Mouse (Mus musculus): ENCODE measurements around the gene Myod1.

Gene Myod1

DNA sequence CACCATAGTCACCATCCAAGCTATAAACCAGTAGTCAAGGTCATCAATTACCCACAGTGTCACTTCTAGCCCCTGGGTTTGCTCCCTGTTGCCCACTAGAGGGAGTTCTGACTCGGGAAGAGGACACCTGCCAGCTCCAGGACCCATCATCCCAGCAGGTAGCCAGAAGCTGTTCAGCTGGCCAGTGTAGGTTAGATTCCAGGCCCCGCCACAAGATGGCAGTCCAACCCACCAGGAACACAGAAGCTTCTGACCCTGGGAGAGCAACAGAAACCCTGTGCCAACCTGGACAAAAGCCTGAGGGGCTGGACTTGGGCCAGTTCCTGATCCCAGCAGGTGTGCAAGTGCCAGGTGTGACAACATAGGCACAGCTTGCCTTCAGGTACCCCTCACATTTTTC lies 16.8 kb downstream of the Myod1 start:
- DNase-seq, result peak; percentile 95

DNA sequence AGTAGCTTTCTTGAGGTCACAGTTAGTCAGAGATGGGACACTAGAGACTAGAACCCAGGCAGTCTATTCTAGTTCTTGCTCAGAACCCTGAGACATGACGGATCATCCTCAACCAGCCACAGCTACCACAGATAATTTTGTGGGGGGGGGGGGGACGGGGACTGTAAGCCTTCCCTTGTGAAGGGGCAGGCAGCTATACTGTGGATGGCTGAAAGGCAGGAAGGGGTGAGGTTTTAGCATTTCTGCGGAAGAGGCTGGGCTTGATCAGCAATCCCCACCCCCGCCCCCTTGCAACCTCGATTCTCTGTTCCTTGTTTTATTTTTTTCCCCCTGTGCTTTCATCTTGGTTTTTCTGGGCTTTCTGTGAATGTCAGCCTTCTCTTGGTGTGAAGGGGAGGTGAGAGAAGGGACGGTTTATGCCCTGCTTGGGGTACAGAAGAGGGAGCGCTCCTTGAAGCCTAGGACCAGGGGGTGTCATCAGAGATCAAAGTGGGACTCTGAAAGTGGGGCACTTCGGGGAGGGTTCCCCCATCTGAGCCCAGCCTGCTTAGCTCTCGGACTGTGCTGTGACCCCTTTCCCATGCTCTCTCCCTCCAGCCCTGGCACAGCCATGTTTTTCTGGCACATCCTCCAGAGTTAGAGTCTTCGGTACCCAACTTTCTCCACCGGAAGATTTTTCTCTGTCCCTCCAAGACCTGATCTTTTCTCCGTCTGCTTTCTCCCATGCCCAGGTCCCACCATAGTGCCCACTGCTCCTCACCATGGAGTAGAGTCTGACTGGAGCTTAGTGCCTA lies 17.6 kb downstream of the Myod1 start:
- DNase-seq, result no peak

DNA sequence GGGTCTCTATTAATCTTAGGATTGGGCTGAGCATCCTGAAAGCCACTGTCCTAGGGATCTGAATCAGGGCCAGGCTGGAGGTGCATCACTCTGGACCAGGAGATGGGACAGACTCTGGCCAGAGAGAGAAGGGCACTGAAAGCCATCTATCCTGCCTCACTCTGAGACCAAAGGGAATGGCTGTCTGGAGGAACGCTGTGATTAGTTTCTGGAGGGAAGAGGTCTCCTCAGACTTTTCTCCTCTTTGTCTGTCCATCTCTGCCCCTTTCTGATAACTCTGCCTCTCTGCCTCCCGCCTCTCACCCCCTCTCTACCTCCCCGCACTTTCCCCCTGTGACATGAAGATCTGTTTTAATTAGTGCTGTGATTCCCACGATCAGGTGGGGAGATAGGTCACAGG lies 18.7 kb downstream of the Myod1 start:
- DNase-seq, result no peak

DNA sequence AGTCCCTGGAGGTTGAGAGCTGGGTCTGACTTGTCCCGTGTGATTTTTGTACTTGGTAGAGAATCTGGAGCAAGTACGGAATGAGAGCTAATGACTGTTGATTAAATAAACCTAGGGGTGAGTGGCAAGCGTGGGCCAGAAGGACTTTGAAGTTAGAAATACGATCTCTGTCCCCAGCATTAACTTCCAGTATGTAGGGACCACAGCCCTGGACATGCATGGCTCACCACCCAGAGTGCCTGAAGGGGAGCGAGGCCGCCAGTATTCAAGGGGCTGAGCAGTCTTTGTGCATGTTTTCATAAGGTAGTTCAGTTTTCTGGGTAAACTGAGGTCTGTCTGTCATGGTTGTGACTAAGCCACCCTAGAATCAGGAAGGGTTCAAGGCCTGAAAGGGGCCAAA lies 19.3 kb downstream of the Myod1 start:
- DNase-seq, result no peak

DNA sequence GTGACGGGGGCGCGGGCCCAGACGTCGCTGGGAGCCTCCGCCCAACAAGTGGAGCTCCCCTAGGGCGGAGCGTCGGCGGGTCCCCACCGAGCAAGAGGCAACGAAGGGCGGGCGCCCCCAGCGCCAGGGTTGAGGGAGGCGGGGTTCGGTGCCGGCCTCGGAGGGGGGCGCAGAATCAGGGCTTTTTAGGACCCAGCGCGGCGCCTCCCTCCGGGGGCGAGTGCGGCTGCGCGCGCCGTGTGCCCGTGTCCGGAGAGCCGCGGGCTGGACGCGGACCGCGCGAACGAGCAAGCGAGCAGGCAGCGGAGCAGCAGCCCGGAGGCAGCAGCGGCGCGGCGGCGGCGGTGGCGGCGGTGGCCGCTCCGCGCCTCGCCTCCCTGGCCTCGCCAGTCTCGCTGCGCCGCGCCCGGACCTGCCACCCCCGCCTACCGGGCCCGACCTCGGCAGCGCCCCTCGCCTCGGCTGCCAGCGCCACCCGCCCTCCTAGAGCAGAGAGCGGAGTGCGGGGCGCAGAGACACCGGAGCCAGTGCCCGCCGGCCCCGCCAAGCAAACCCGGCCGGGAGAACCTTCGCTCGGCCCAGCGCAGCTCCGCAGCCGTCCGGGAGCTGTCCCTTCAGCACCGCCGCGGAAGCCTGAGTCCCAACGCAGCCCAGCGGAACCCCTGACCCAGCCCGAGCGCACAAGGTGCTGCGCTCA lies 20.1 kb downstream of the Myod1 start, which contains the start of gene Kcnc1:
Kcnc1 (plus strand) TSS at position 267 of the 697 bp plus-strand sequence.
- DNase-seq, result no peak

DNA sequence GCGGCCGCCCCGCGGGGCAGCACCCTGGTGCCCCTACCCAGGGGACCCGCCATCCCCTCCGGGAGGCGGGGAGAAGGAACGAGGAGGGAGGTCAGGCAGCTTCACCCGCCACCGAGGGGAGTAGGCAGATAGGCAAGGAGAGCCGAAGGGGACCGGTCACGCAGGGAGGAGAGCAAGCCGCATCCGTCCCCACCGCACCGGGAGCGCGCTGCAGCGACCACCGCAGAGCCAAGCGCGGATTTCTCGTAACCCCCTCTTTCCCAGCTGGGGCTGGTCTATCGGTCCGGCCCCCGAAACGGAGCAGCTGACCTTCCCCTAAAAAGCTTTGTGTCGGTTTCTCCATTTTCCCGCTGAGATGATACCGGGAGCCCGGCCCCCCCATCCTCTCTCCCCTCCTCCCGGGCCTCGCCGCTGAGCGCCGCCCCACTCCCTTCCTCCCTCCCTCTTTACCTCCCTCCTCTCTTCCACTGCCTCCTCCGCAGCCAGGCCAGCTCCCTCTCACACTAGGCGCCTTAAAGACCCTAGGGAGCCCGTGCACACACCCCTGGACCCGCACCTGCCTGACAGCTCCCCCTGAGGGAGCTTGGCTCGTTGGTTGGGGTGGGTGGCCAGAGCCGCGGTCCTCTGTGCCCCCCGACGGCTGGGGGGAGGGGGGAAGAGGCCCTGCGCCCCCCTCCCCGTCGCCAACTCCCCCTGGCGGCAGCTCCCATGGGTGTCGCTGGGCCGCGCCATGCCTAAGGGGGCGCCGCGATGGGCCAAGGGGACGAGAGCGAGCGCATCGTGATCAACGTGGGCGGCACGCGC lies 20.9 kb downstream of the Myod1 start:
- DNase-seq, result no peak

DNA sequence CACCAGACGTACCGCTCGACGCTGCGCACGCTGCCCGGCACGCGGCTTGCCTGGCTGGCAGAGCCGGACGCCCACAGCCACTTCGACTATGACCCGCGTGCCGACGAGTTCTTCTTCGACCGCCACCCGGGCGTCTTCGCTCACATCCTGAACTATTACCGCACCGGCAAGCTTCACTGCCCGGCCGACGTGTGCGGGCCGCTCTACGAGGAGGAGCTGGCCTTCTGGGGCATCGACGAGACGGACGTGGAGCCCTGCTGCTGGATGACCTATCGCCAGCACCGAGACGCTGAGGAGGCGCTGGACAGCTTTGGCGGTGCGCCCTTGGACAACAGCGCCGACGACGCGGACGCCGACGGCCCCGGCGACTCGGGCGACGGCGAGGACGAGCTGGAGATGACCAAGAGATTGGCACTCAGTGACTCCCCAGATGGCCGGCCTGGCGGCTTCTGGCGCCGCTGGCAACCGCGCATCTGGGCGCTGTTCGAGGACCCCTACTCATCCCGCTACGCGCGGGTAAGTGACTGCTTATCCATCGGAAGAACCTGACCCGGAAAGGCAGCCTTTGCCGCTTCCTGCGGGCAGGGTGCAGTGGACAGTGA lies 21.6 kb downstream of the Myod1 start:
- DNase-seq, result no peak

DNA sequence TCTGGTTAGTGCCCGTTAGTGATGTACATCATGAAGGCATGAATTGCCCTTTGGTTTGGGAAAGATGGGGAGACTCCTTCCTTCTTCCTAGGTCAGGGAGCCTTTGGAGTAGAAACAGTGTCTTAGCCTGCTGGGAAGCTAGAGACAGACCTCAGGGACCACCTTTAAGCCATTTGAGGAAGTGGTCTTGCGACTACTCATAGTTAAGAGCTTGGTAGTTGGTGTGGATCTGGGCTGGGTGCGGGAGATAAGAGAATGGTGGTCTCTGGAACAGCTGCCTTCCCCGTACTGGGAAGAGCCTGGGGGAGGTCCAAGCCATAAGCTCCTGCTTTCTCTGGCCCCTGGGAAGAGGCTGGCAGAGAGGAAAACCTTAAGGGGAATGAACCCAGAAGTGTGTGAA lies 22.3 kb downstream of the Myod1 start:
- no peak for DNase-seq

DNA sequence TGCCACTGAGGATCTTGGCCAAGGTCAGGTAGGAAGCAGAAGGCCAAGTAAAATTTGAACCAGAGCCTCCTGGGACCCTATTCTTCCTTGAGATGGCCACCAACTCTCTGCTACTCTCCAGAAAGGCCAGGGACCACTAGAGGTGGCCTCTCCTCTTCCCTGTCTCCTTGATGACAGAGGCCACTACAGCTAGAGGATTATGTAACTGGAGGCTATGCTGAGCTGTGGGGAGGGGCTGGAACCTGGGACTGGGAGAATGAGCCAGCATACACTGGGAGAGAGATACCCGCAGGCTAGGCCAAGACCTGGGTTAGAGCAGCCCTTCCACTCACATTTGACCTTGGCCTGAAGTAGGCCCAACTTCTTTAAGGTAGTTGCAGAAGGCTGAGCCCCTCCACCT lies 23.4 kb downstream of the Myod1 start:
- DNase-seq, result no peak

DNA sequence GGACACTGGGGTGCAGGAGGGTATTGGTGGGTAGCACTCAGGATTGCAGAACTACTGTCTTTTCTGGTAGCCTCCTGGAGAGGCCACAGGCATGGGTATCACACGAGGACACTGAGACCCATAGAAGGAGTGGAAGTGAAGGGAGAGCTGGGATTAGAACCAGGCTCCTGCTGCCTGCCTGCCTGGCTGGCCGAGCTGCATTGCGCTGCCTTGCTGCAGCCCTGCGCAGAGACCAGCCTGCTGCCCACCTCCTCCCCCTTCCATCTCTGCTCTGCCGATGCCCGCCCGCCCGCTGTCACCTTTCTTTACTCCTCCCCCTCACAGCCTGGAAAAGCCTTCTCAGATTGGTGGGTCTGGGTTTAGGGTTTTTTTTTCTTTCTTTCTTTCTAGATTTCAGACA lies 24.1 kb downstream of the Myod1 start:
- DNase-seq, result no peak

DNA sequence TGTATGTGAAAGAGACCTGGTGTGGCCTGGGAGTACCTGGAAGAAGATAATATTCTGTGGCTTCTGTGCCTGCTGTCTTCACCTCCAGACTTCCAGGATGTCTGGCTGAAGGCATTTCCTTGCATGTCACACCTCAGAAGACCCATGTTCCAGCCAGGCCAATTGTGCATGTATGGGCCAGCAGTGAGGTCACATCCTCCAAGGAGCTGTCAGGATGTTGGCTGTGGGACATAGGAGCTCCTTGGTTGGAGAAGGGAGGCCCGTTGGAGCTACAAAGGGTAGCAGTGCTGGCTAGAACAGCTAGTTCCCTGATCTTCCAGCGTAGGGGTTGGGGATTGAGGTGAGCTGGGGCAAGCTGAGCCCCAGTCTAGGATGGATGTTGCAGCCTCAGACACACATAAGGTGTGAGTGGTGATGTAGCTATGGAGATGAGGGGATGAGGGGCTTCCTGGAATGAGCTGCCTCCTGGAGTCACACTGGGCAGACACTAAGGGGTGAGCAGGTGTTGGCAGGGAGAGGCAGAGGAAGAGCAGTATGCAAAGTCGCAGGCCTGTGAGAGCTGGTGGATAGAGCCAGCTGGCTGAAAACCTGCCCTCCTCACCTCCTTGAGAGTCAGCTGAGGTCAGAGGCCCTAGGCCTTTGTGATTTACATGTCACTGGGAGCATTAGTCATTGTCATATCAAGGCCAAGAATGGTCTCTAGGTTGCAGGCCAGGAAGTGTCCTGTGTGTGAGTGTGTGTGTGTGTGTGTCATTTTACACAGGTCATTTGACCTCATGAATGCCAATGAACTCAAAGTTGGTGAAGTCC lies 25.3 kb downstream of the Myod1 start:
- DNase-seq, result no peak

DNA sequence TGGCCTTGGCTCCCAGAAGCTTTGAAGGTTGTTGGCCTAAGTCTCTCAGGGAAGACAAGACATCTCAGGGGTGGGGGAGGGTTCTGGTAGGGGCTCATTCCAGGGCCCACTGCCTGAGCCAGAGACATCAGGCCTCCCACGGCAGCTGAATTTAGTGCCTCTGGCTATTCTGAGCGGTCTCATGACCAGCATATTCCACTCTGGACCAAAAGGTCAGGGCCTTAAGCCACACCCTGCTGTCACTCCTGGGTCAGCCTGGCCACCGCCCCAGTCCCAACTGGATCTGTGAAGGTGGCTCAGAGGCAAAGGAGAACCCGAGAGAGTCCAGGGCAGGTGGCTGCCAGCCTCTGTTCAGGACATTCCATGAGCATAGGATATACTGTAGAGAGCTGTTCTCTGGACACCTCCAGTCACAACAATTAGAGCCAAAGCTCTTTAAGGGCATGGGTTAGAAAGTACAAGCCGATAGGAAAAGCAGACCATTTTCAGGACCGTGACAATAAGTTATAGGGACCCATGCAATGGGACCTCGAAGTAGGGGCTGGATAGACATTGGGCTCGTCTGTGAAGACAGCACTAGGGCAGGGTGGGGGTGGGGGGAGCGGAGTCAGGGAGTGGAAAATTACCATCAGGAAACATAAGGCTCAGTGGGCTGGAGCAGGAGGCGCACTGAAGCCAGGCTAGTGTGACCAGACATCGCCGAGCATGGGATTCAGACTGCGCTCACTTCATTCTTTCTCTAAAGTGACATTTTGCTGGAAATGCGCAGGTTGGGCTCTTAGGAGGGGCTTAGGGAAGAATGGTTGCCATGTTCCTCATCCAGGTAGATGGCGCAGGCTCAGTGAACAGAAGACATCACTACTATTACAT lies 27.6 kb downstream of the Myod1 start:
- DNase-seq, result peak; percentile 92

DNA sequence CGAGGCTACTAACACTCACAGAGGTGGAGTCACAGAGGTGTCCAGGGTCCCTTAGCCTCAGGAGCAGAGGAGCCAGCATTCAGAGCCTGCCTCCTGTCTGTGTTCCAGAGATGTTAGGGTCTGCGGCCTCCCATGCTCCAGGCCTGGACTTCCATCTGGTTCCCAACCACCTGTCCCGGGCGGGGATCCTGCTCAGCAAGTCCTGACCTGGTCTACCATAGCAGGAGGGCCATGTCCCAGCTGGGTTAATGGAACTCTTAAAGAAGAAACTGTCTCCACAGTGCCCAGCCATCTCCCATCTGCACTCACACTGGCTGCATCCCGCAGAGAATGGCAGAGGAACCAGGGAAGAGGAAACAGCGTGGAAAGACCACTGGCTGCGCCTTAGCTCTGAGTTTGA lies 28.5 kb downstream of the Myod1 start:
- no peak for DNase-seq

DNA sequence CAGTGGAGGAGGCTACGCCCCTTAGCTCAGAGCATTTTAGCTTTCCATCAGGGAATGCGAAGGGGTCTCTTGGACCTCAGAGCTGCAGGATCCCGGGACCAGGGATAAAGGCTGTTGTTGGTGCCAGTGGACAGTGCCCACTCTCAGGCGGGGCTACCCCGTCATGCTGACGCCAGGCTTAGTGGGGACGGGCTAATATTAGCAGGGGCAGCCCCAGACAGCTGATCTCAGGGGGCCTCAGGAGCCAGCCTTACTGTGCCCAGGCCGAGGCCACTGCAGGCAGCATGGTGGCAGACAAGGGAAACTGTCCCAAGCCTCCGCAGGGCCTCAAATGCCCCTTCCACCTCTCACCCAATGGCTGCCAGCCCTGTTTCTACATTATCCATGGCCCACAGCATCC lies 32.3 kb downstream of the Myod1 start:
- no peak for DNase-seq

DNA sequence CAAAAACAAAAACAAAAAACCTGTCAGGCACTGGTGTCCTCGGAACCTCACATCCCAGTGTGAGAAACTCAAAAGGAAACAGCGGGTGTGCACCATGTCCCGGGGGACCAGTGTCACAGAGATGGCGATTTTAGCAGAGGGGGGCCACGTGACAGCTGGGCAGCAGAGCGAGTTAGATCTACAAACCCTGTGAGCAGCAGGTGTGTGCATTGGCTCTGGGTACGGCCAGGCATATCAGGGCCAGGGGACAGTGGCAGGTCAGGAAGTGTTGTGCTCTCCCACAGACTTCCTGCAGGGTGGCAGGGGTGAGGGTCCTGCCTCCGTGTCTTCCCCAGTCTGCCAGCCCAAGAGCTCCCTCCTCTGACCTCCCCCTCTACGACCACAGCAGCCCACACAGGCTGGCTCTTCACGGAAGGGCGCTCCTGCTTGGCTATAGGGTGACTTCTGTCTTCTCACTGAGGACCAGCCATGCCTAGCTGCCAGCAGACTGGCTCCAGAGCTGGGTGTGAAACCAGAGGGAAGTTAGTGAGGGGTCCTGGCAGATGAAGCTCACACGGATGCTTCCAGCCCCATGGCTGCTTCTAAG lies 33.0 kb downstream of the Myod1 start:
- DNase-seq, result no peak

DNA sequence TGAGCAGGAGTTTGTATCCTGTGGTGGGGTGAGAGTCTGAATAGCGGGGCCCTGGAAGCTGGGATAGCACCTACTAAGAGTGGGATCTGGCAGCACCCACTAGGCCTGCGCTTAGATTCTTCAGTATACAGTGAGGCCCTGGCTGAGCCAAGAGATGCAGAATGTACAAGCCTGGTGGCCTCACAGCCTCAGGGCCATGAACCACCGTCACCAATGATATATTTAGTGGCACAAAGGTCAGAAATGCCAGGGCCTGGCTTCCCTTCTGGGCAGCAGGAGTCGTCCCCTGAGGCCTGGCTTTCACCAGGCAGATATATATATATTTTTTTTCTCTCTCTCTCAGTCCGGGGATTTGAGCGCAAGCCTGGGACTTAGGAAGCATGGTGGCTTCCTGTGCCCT lies 34.5 kb downstream of the Myod1 start:
- no peak for DNase-seq

DNA sequence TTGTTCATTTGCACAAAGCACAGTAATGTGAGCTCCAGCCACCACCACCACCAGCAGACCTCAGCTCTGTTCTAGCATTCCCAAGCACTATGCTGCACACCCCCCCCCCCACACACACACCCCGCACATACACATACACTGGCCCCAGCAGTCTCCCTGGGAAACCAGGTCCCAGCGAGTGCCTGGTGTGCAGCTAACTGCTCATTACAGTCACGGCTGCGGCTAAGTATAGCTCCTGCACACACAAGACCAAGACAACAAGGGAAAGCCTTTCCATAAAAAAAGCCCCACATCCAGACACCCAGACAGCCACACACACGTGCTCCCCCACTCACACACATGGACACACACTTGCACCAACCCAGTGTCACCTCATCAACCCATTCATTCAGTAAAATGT lies 36.5 kb downstream of the Myod1 start:
- DNase-seq, result no peak

DNA sequence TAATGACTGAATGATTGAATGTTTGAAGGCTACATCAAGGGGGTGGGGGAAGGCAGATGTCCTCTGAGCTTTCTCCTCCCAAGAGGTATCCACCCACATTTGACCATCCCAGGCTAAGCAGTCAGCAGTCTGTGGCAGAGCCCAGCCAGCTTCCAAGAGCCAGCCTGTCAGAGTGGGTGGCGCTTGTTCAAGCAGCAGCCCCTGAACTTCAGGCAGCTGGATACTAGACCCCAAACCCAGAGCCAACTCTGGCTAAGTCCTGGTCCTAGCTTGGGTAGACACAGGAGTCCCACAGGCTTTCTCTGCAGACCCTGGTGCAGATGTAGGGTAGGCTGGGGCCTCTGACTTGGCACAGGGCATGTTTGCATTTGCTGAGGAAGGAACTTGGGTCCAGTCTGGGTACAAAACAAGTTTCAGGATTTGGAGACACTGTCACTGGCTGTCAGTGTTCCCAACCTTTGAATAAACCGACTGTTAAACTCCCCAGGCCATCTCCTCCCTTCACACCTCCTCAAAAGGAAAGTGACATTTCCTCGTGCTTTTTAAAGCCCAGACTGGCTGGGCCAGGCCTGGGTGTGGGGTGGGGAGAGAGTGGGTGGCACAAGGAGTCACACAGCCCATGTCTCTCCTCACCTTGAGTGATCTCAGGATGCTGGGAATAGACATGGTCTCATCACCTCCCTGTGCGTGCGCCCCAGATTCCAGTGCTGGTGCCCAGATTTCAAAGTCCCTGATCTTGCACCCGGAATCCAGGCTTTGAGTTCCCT lies 37.9 kb downstream of the Myod1 start:
- no peak for DNase-seq

DNA sequence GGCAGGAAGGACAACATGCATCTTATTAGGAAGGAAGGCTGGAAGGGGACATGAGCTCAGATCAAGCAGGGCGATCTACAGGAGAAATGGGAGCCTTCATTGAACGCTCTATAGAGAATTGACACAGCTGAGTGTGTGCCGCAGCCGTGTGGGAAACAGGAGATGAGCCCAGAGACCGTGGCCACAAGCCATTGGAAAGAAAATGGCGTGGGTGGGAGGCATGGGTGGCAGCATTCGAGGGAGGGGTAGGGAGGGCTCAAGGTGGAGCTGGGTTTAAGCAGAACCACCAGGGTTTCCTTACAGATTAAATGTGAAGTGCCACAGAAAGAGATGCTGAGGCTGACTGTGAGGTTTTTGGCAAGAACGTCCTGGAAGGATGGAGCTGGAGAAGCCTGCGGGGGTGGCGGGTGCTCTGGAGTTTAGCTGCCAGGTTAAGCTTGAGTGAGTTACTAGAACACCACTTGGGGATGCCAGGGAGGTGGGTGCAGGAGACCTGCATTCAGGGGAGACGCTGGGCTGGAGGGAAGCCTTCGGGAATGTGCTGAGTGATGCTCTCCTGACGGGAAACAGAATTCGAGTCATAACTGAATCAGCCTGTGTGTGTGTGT lies 39.6 kb downstream of the Myod1 start:
- DNase-seq, result no peak

DNA sequence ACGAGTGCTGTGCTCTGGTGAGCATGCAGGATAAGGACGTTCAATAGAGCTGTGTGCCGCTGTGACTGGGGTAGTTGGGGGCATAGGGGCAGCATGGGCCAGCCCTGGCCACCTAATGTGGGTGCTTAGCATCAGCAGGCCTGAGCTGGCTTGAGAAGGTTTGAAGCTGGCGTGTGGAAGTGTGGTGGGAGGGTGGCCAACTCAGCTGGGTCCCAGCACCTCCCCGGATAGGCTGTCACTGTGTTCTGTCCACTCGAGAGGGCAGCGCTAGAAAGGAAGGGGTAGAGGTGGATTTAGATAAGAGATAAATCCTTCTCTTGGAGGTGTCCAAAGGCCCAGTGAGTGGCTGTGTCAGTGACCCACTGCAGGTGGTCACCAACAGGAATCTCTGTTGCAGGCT lies 41.2 kb downstream of the Myod1 start:
- DNase-seq, result no peak
